Mouse (Mus musculus): ENCODE measurements around the gene Ccdc148.

Ccdc148 gene

GRCm38 (mm10) chr2:58786177-58786576, 374.3 kb downstream of the Ccdc148 start:
- no peak for DNase-seq (ENCODE audit: low spot score in 2 of 2)

GRCm38 (mm10) chr2:58783526-58783925, 377.0 kb downstream of the Ccdc148 start:
- DNase-seq (ENCODE audit: low spot score in 2 of 2): no peak

DNA sequence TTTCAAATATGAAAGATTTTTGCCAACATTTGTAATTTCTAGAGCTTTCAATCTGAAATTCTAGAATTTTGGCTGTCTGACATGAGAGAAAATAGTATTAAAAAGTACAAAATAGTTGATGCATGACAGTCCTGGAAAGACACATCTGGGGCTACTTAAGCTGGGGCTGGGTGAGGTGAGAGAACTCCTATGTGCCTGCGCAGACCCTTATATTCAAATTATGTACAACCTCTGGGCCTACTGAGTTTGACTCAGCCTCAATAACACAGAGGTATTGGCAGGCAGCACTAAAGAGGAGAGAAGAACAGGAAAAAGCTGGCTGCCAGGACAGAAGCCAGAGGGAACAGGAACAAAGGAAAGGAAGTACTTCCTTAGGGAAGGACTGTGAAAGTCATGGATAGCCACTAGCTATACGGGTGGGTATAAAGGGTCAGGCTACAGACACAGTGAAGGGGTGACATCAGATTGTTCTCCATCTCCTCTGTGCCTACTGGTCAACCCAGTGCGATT, 381.4 kb downstream of the Ccdc148 start:
- DNase-seq (ENCODE audit: low spot score in 2 of 2): no peak

DNA sequence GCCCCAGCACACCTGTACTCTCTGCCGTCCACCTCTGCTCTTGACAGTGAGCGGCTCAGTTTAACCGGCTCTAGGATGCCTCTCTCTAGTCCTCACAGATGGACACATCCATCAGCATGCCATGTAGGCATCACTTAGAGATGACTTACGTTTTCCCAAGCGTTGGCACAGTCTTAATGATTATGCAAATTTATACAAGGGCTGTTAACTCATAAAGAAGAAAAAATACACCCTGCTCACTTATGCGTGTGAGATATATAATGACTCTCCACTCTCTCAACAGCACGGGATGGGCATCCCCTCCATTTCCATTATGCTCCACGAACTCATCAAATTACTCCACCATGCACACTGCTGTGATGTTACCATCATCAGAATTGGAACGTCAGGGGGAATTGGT, 386.6 kb downstream of the Ccdc148 start:
- DNase-seq (ENCODE audit: low spot score in 2 of 2): no peak

Data from heart, adult 9 months (tissue).